Mouse (Mus musculus): ENCODE measurements around the gene Plxnb2. TPM values are rescaled to one million over a fixed set of nuclear protein-coding genes. Genes with fewer than 3 reads are reported as not detected.
A peak's percentile ranks its signal among the peaks of the same experiment; 100 is the strongest.

Plxnb2 gene
- polyA plus RNA-seq, 1 experiment, result 100 TPM

DNA sequence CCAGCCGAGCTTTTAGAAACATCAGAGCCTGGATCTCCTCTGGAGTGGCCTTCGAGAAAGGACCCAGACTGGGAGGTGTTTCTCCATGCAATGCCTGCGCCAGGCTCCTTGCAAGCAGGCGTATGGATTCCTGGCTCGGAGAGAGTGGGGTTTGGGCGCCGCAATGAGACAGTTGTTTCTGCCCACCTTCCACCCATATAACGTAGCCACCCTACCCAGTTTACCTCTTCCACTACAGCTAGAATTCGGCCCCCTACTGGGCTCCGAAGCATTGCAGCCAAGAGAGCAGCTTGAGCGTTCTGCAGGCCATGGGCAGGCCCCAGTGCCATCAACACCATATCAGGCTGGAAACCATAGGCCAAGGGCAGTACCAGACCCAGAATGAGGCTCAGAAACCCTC lies 57.0 kb downstream of the Plxnb2 start:
- H3K36me3 ChIP-seq (replicated peaks; ENCODE audit: low read length), result peaks cover 48% of the 10 kb centered on the region

DNA sequence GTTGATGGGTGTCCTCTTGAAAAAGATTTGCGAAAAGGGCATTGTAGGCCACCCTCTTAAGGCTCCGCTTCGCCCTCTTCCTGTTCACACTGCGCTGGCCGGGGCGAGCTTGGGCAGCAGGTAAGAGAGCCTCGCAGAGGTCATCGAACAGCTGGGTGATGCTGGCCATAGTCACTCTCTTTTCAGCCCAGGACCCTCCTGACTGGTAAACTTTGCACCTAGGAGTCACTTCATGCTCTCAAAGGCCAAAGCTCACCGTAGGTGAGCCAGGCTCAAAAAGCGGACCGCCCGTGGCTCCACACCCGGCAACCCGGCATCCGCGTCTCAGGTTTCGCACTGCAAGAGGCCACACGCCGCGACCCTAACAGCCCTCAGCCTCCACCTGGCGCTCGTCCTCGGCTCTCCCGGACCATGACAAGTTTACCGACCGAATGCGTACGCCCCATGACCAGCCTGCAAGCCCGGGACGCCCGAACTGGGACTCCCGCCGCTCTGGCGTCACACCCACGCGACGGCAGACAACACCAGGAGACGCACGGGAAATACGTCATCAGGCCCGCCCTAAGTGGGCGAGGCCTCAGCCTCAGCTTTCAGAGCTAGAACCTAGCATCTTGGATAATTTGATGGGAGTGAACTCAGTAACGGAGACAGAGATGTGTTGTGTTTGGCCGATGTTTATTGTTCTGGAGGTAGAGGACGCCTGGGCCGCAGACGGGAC lies 57.8 kb downstream of the Plxnb2 start, which contains the start of gene Tubgcp6:
TSS of gene Tubgcp6 (minus strand) at position 464 of the 718 bp plus-strand sequence.
- TF ChIP-seq FLI1 (IDR thresholded peaks at IDR 0.05; ENCODE audit: low read length), result no peak
- no peak for TF ChIP-seq GATA1 (IDR thresholded peaks at IDR 0.05; ENCODE audit: borderline replicate concordance, low read length)
- Histone ChIP-seq H3K9me3 (no peaks in the 10 kb centered on the region), H3K36me3 (replicated peaks; ENCODE audit: low read length) (peaks cover 55% of the 10 kb centered on the region), H3K27me3 (replicated peaks) (no peaks in the 10 kb centered on the region), H3K4me1 (peaks cover 55% of the 10 kb centered on the region), H3K4me3 (replicated peaks) (peak within 1 kb of the TSS; percentile 97)

More for the DNA sequence above, 57.0 kb downstream of the Plxnb2 start:
- Histone ChIP-seq H3K9me3 (no peaks in the 10 kb centered on the region), H3K27me3 (replicated peaks) (no peaks in the 10 kb centered on the region), H3K4me1 (peaks cover 60% of the 10 kb centered on the region), H3K4me3 (replicated peaks) (peak overlapping the region; percentile 97)
- TF ChIP-seq GATA1 (IDR thresholded peaks at IDR 0.05; ENCODE audit: borderline replicate concordance, low read length) (no peak), FLI1 (IDR thresholded peaks at IDR 0.05; ENCODE audit: low read length) (no peak)

DNA sequence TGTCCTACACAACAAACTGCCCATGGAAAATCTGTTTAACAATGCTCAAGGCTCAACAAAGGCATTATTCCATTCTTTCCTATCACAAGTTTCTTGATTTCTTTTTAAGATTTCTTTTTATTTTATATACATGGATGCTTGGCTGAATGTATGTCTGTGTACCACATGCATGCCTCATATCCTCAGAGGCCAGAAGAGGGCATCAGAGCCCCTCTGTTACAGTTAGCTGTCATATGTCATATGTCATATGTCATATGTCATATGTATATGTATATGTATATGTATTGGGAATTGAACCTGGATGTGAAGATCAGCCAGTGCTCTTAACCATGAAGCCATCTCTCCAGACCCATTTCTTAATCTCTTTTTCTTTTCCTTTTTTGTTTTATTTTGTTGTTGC lies 62.6 kb downstream of the Plxnb2 start:
- Histone ChIP-seq H3K36me3 (replicated peaks; ENCODE audit: low read length) (peaks cover 70% of the 10 kb centered on the region), H3K4me3 (replicated peaks) (no peak overlapping the region), H3K9me3 (no peaks in the 10 kb centered on the region), H3K4me1 (peaks cover 36% of the 10 kb centered on the region), H3K27me3 (replicated peaks) (no peaks in the 10 kb centered on the region)
- TF ChIP-seq GATA1 (IDR thresholded peaks at IDR 0.05; ENCODE audit: borderline replicate concordance, low read length) (no peak), FLI1 (IDR thresholded peaks at IDR 0.05; ENCODE audit: low read length) (no peak)

DNA sequence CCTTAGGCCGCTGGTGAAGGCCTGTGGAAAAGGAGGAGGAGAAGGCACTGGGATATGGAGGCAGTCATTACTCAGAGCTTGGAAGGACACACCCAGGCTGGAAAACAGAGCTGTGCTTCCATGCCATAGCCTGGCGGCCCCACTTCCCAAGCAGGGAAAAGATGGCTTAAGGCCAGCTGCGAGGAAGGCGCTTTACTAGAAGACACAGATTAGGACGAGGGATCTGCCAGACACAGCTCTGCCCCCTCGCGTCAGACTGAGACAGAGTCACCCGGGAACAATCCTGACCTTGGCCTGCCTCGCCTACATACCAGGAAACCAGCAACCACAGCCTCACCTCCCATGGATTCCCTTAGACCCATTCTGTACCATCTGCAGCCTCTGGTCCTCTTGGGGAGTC lies 70.4 kb downstream of the Plxnb2 start:
- H3K36me3 ChIP-seq (replicated peaks; ENCODE audit: low read length), result peaks cover 95% of the 10 kb centered on the region
- no peaks in the 10 kb centered on the region for H3K9me3 ChIP-seq
- no peak overlapping the region for H3K4me3 ChIP-seq (replicated peaks)
- no peaks in the 10 kb centered on the region for H3K27me3 ChIP-seq (replicated peaks)
- TF ChIP-seq FLI1 (IDR thresholded peaks at IDR 0.05; ENCODE audit: low read length) (no peak), GATA1 (IDR thresholded peaks at IDR 0.05; ENCODE audit: borderline replicate concordance, low read length) (no peak)
- peaks cover 21% of the 10 kb centered on the region for H3K4me1 ChIP-seq

DNA sequence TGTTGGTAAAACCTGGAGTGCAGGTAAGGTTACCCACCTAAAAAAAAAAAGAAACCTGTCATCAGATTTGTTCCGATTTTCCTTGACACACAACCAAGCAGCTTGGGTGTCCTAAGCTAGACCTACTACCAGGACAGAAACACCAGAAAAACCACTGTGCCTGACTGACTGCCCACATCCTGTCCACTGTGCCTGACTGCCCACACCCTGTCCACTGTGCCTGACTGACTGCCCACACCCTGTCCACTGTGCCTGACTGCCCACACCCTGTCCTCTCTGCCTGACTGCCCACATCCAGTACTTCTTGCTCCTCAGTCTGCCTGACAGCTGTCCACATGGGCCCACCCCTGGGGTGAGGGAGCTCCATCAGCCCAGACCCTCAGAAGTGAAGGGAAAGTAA lies 73.6 kb downstream of the Plxnb2 start:
- Histone ChIP-seq H3K27me3 (replicated peaks) (no peaks in the 10 kb centered on the region), H3K4me3 (replicated peaks) (peak overlapping the region; percentile 60), H3K36me3 (replicated peaks; ENCODE audit: low read length) (peaks cover 100% of the 10 kb centered on the region), H3K4me1 (peaks cover 21% of the 10 kb centered on the region), H3K9me3 (no peaks in the 10 kb centered on the region)
- no peak for TF ChIP-seq GATA1 (IDR thresholded peaks at IDR 0.05; ENCODE audit: borderline replicate concordance, low read length)
- TF ChIP-seq FLI1 (IDR thresholded peaks at IDR 0.05; ENCODE audit: low read length), result no peak

DNA sequence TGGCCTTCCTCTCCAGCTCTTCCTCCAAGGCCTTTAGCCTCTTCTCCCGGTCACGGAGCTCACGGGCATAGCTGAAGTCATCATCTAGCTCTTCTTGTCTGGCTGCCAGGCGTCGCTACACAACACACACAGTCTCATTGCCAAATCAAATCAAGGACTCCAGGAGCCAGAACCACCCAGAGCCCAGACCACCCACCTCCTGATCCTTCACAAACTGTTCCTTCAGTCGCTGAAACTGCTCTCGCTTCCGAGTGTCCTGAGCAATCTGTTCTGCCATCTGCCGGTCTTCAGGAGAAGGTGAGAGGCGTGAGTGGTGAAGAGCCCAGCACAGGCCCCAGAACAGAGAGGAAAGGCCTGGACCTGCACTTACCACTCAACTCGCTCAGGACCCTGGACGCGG lies 74.5 kb downstream of the Plxnb2 start:
- Histone ChIP-seq H3K36me3 (replicated peaks; ENCODE audit: low read length) (peaks cover 100% of the 10 kb centered on the region), H3K4me3 (replicated peaks) (no peak overlapping the region), H3K4me1 (peaks cover 22% of the 10 kb centered on the region), H3K9me3 (no peaks in the 10 kb centered on the region), H3K27me3 (replicated peaks) (no peaks in the 10 kb centered on the region)
- TF ChIP-seq GATA1 (IDR thresholded peaks at IDR 0.05; ENCODE audit: borderline replicate concordance, low read length) (no peak), FLI1 (IDR thresholded peaks at IDR 0.05; ENCODE audit: low read length) (no peak)

Other genes with a start within 250 kb of the Plxnb2 start
- not detected in 2 replicates for gene Ttll8, start 226.4 kb downstream of the Plxnb2 start, polyA plus RNA-seq (2012; ENCODE audit: insufficient read depth, low replicate concordance)
- gene Mlc1, start 201.8 kb downstream of the Plxnb2 start, polyA plus RNA-seq (2012; ENCODE audit: insufficient read depth, low replicate concordance), result not detected in 2 replicates
- 0.21 TPM in 1 of 2 replicates, not detected in the other for gene Mov10l1, start 197.9 kb downstream of the Plxnb2 start, polyA plus RNA-seq (2012; ENCODE audit: insufficient read depth, low replicate concordance)
- not detected in 2 replicates for gene Panx2, start 121.1 kb downstream of the Plxnb2 start, polyA plus RNA-seq (2012; ENCODE audit: insufficient read depth, low replicate concordance)
- gene Trabd, start 105.7 kb downstream of the Plxnb2 start, polyA plus RNA-seq (2012; ENCODE audit: insufficient read depth, low replicate concordance), result 86.4 and 115 TPM in 2 replicates
- 3.7 and 8.9 TPM in 2 replicates for gene Selenoo, start 91.7 kb downstream of the Plxnb2 start, polyA plus RNA-seq (2012; ENCODE audit: insufficient read depth, low replicate concordance)
- gene Tubgcp6, start 57.7 kb downstream of the Plxnb2 start, polyA plus RNA-seq (2012; ENCODE audit: insufficient read depth, low replicate concordance), result 12.5 and 18.5 TPM in 2 replicates
- gene Hdac10, start 52.1 kb downstream of the Plxnb2 start, polyA plus RNA-seq (2012; ENCODE audit: insufficient read depth, low replicate concordance), result 3.8 and 7.9 TPM in 2 replicates
- not detected in 2 replicates for gene Mapk12, start 40.1 kb downstream of the Plxnb2 start, polyA plus RNA-seq (2012; ENCODE audit: insufficient read depth, low replicate concordance)
- 0.29 TPM in 1 of 2 replicates, not detected in the other for gene Mapk11, start 31.2 kb downstream of the Plxnb2 start, polyA plus RNA-seq (2012; ENCODE audit: insufficient read depth, low replicate concordance)
- gene Dennd6b, start 15.7 kb upstream of the Plxnb2 start, polyA plus RNA-seq (2012; ENCODE audit: insufficient read depth, low replicate concordance), result 3.6 and 10.0 TPM in 2 replicates
- 20.7 and 31.2 TPM in 2 replicates for gene Ppp6r2, start 30.8 kb upstream of the Plxnb2 start, polyA plus RNA-seq (2012; ENCODE audit: insufficient read depth, low replicate concordance)
- 171 and 172 TPM in 2 replicates for gene Sbf1, start 134.5 kb upstream of the Plxnb2 start, polyA plus RNA-seq (2012; ENCODE audit: insufficient read depth, low replicate concordance)
- 4.0 TPM in 1 of 2 replicates, not detected in the other for gene Adm2, start 141.9 kb upstream of the Plxnb2 start, polyA plus RNA-seq (2012; ENCODE audit: insufficient read depth, low replicate concordance)
- not detected in 2 replicates for gene Miox, start 153.6 kb upstream of the Plxnb2 start, polyA plus RNA-seq (2012; ENCODE audit: insufficient read depth, low replicate concordance)
- 65.0 and 111 TPM in 2 replicates for gene Lmf2, start 174.9 kb upstream of the Plxnb2 start, polyA plus RNA-seq (2012; ENCODE audit: insufficient read depth, low replicate concordance)
- gene Ncaph2, start 174.9 kb upstream of the Plxnb2 start, polyA plus RNA-seq (2012; ENCODE audit: insufficient read depth, low replicate concordance), result 21.9 and 44.6 TPM in 2 replicates
- gene Sco2, start 193.1 kb upstream of the Plxnb2 start, polyA plus RNA-seq (2012; ENCODE audit: insufficient read depth, low replicate concordance), result 47.2 and 56.7 TPM in 2 replicates
- 0.41 and 6.8 TPM in 2 replicates for gene Tymp, start 196.3 kb upstream of the Plxnb2 start, polyA plus RNA-seq (2012; ENCODE audit: insufficient read depth, low replicate concordance)
- 16.5 and 19.6 TPM in 2 replicates for gene Odf3b, start 198.5 kb upstream of the Plxnb2 start, polyA plus RNA-seq (2012; ENCODE audit: insufficient read depth, low replicate concordance)
- gene Klhdc7b, start 204.1 kb upstream of the Plxnb2 start, polyA plus RNA-seq (2012; ENCODE audit: insufficient read depth, low replicate concordance), result 0.07 TPM in 1 of 2 replicates, not detected in the other
- not detected in 2 replicates for gene Syce3, start 229.7 kb upstream of the Plxnb2 start, polyA plus RNA-seq (2012; ENCODE audit: insufficient read depth, low replicate concordance)
- gene Cpt1b, start 245.1 kb upstream of the Plxnb2 start, polyA plus RNA-seq (2012; ENCODE audit: insufficient read depth, low replicate concordance), result 0.31 TPM in 1 of 2 replicates, not detected in the other
- gene C730034F03Rik, start 248.8 kb upstream of the Plxnb2 start, polyA plus RNA-seq (2012; ENCODE audit: insufficient read depth, low replicate concordance), result not detected in 2 replicates
- gene Gm44502, start 248.9 kb upstream of the Plxnb2 start, polyA plus RNA-seq (2012; ENCODE audit: insufficient read depth, low replicate concordance), result 0.13 and 0.50 TPM in 2 replicates
- gene Chkb, start 249.1 kb upstream of the Plxnb2 start, polyA plus RNA-seq (2012; ENCODE audit: insufficient read depth, low replicate concordance), result 27.6 and 63.0 TPM in 2 replicates

Measured in megakaryocyte, embryonic 14.5 days (primary cell).